9 mouse cellular contexts compared by ENCODE assay signal in genomic region chr2:158613541-158614417, GRCm38 (mm10). TPM values are rescaled to one million over a fixed set of nuclear protein-coding genes. Genes with fewer than 3 reads are reported as not detected.
DNase-seq lines count a peak whose midpoint lies in the region; ATAC-seq and TF ChIP-seq lines count a peak whose summit lies in the region.
"Had no signal": no experiment of that assay in that cellular context is flagged by ENCODE, and none has a peak within 500 bp of the region (broad histone marks: within the 10 kb centered on the region; RNA-seq: fewer than 3 reads in every experiment).

No protein-coding gene starts in this region.

- H3K9ac ChIP-seq in forebrain, postnatal 0 days = peak overlapping the region; percentile 60
- H3K9ac ChIP-seq in liver, embryonic 13.5 days = no peak overlapping the region

- no peak for TF ChIP-seq POLR2A in testis, adult 2 months (IDR thresholded peaks at IDR 0.05; ENCODE audit: control insufficient read depth, low read depth, low read length)

- peaks cover 50% of the 10 kb centered on the region for H3K4me1 ChIP-seq in heart, embryonic 10.5 days
- H3K4me1 ChIP-seq in forebrain, postnatal 0 days (ENCODE audit: insufficient read depth) = no peaks in the 10 kb centered on the region
- H3K4me1 ChIP-seq in liver, embryonic 13.5 days (replicated peaks) = peaks cover 15% of the 10 kb centered on the region
- peaks cover 23% of the 10 kb centered on the region for H3K4me1 ChIP-seq in testis, adult 2 months (ENCODE audit: control insufficient read depth, insufficient read depth, low read length)

- H3K27ac ChIP-seq in heart, embryonic 10.5 days = no peak overlapping the region
- H3K27ac ChIP-seq in forebrain, postnatal 0 days (ENCODE audit: low read depth, low read length) = peak overlapping the region; percentile 89
- no peak overlapping the region for H3K27ac ChIP-seq in liver, embryonic 13.5 days
- H3K27ac ChIP-seq in testis, adult 2 months (ENCODE audit: control insufficient read depth, insufficient read depth, low read depth, low read length) = no peak overlapping the region

- H3K27me3 ChIP-seq in heart, embryonic 10.5 days (ENCODE audit: insufficient read depth, poor library complexity, severe bottlenecking) = peaks cover 100% of the 10 kb centered on the region
- peaks cover 27% of the 10 kb centered on the region for H3K27me3 ChIP-seq in forebrain, postnatal 0 days (ENCODE audit: insufficient read depth, low read length)
- peaks cover 100% of the 10 kb centered on the region for H3K27me3 ChIP-seq in liver, embryonic 13.5 days
- no peaks in the 10 kb centered on the region; the same call in 1 of the 2 replicates for H3K27me3 ChIP-seq in testis, adult 2 months (ENCODE audit: control insufficient read depth, insufficient read depth, low read length)

- H3K36me3 ChIP-seq in heart, embryonic 10.5 days = no peaks in the 10 kb centered on the region
- H3K36me3 ChIP-seq in forebrain, postnatal 0 days (ENCODE audit: insufficient read depth) = no peaks in the 10 kb centered on the region
- no peaks in the 10 kb centered on the region for H3K36me3 ChIP-seq in liver, embryonic 13.5 days
- no peaks in the 10 kb centered on the region for H3K36me3 ChIP-seq in testis, adult 2 months (ENCODE audit: control insufficient read depth, insufficient read depth, low read length)

- H3K4me3 ChIP-seq in heart, embryonic 10.5 days = peak overlapping the region; percentile 40; the same call in 1 of the 2 replicates
- peak overlapping the region; percentile 43 for H3K4me3 ChIP-seq in forebrain, postnatal 0 days (ENCODE audit: low read depth, low read length)
- no peak overlapping the region for H3K4me3 ChIP-seq in liver, embryonic 13.5 days (replicated peaks)
- H3K4me3 ChIP-seq in testis, adult 2 months (ENCODE audit: control insufficient read depth, low read depth, low read length) = peak overlapping the region; percentile 41

- DNase-seq in heart, embryonic 10.5 days (ENCODE audit: low spot score) = peak; percentile 86
- DNase-seq in heart, adult 8-10 months (ENCODE audit: low spot score) = no peak
- DNase-seq in cerebellum, adult 11-12 months = peak; percentile 39
- DNase-seq in forebrain, postnatal 0 days = peak; percentile 90
- peak; percentile 42 for DNase-seq in kidney, adult 9 months
- peak; percentile 47 for DNase-seq in liver, embryonic 13.5 days
- DNase-seq in natural killer cell, adult 2 months (ENCODE audit: low spot score in 2 of 2) = peak; percentile 57 to 77

- peak overlapping the region; percentile 55 for H3K4me2 ChIP-seq in forebrain, postnatal 0 days (ENCODE audit: low read depth)
- H3K4me2 ChIP-seq in liver, embryonic 13.5 days = no peak overlapping the region

- ATAC-seq in forebrain, postnatal 0 days = peak; percentile 46
- ATAC-seq in liver, embryonic 13.5 days (ENCODE audit: low read depth) = no peak

- 6% methylated on average over 53 of the region's 53 CpGs for WGBS in heart, embryonic 10.5 days
- 3% methylated on average over 53 of the region's 53 CpGs for WGBS in forebrain, postnatal 0 days
- 6% methylated on average over 53 of the region's 53 CpGs for WGBS in liver, embryonic 13.5 days (ENCODE audit: insufficient replicate concordance)

- no peaks in the 10 kb centered on the region for H3K9me3 ChIP-seq in heart, embryonic 10.5 days
- no peaks in the 10 kb centered on the region for H3K9me3 ChIP-seq in forebrain, postnatal 0 days (ENCODE audit: low read length)
- no peaks in the 10 kb centered on the region for H3K9me3 ChIP-seq in liver, embryonic 13.5 days (replicated peaks)

- TF ChIP-seq CTCF in forebrain, postnatal 0 days (IDR thresholded peaks at IDR 0.05; ENCODE audit: low read depth) = peak; percentile 78
- TF ChIP-seq CTCF in testis, adult 2 months (IDR thresholded peaks at IDR 0.05; ENCODE audit: control insufficient read depth, insufficient read depth, insufficient replicate concordance, low read depth, low read length) = peak; percentile 64

RNA-seq across cellular contexts. Expression of gene Slc32a1, which starts 3.2 kb away (rescaled TPM):
- polyA plus RNA-seq in heart, embryonic 10.5 days (2016; fragmentation: Nextera tagmentation; extraction: Ambion mirVana) = not detected in 2 replicates
- not detected for total RNA-seq in heart, adult 8-10 months (2022)
- total RNA-seq in forebrain, postnatal 0 days (2014; rRNA removed) = 23.5 and 37.4 TPM in 2 replicates
- 7.4 and 10.8 TPM in 2 replicates for polyA plus RNA-seq in forebrain, postnatal 0 days (2015; fragmentation: Nextera tagmentation; extraction: Ambion mirVana)
- polyA plus RNA-seq in liver, embryonic 13.5 days (2015; fragmentation: Nextera tagmentation; extraction: Ambion mirVana) = not detected in 2 replicates
- 0.04 and 0.14 TPM in 2 replicates for polyA plus RNA-seq in testis, adult 2 months (2012; rRNA removed)
- polyA plus RNA-seq: liver, embryonic 16.5 days had no signal

RNA-seq across cellular contexts. Expression of gene Actr5, which starts 10.9 kb away (rescaled TPM):
- 8.5 and 12.7 TPM in 2 replicates for polyA plus RNA-seq in heart, embryonic 10.5 days (2016; fragmentation: Nextera tagmentation; extraction: Ambion mirVana)
- 1 to 10 TPM; 5.0 to 6.4 (median 6.3) TPM for total RNA-seq in heart, adult 8-10 months (2022)
- total RNA-seq in forebrain, postnatal 0 days (2014; rRNA removed) = 16.5 and 30.8 TPM in 2 replicates
- 8.0 and 8.2 TPM in 2 replicates for polyA plus RNA-seq in forebrain, postnatal 0 days (2015; fragmentation: Nextera tagmentation; extraction: Ambion mirVana)
- 5.4 and 6.3 TPM in 2 replicates for polyA plus RNA-seq in liver, embryonic 13.5 days (2015; fragmentation: Nextera tagmentation; extraction: Ambion mirVana)
- 8.9 and 9.2 TPM in 2 replicates for polyA plus RNA-seq in testis, adult 2 months (2012; rRNA removed)

RNA-seq across cellular contexts. Expression of gene Ppp1r16b, which starts 51.4 kb away (rescaled TPM):
- 4.1 and 4.7 TPM in 2 replicates for polyA plus RNA-seq in heart, embryonic 10.5 days (2016; fragmentation: Nextera tagmentation; extraction: Ambion mirVana)
- 10 to 100 TPM in 2 of 4 experiments, 1 to 10 TPM in 2; 7.8 to 12.3 (median 10.1) TPM for total RNA-seq in heart, adult 8-10 months (2022)
- 25.2 and 27.2 TPM in 2 replicates for total RNA-seq in forebrain, postnatal 0 days (2014; rRNA removed)
- 23.1 and 28.4 TPM in 2 replicates for polyA plus RNA-seq in forebrain, postnatal 0 days (2015; fragmentation: Nextera tagmentation; extraction: Ambion mirVana)
- 1.3 TPM in 2 replicates for polyA plus RNA-seq in liver, embryonic 13.5 days (2015; fragmentation: Nextera tagmentation; extraction: Ambion mirVana)
- polyA plus RNA-seq in testis, adult 2 months (2012; rRNA removed) = 1.3 and 2.0 TPM in 2 replicates
